Mouse (Mus musculus): ENCODE data around the gene Sdk2.

The Sdk2 gene

GRCm38 (mm10) chr11:113789101-113789500, 277.7 kb downstream of the Sdk2 start:
- no peak for DNase-seq (ENCODE audit: low spot score in 2 of 2)

- no peak for DNase-seq (ENCODE audit: low spot score in 2 of 2)
These were observed 278.6 kb downstream of the Sdk2 start for GRCm38 (mm10) chr11:113788183-113788789.

GRCm38 (mm10) chr11:113787432-113788182, 279.2 kb downstream of the Sdk2 start:
- DNase-seq (ENCODE audit: low spot score in 2 of 2), result no peak

GRCm38 (mm10) chr11:113787009-113787408, 279.8 kb downstream of the Sdk2 start:
- no peak for DNase-seq (ENCODE audit: low spot score in 2 of 2)

GRCm38 (mm10) chr11:113786395-113786794, 280.5 kb downstream of the Sdk2 start:
- DNase-seq (ENCODE audit: low spot score in 2 of 2), result no peak

GRCm38 (mm10) chr11:113785406-113786171, 281.3 kb downstream of the Sdk2 start:
- peak; percentile 35 to 57 for DNase-seq (ENCODE audit: low spot score in 2 of 2)

GRCm38 (mm10) chr11:113784656-113785396, 282.0 kb downstream of the Sdk2 start:
- no peak for DNase-seq (ENCODE audit: low spot score in 2 of 2)

- no peak for DNase-seq (ENCODE audit: low spot score in 2 of 2)
These were observed 284.4 kb downstream of the Sdk2 start for GRCm38 (mm10) chr11:113782496-113782895.

GRCm38 (mm10) chr11:113782006-113782405, 284.8 kb downstream of the Sdk2 start:
- DNase-seq (ENCODE audit: low spot score in 2 of 2), result no peak

- no peak for DNase-seq (ENCODE audit: low spot score in 2 of 2)
These were observed 287.2 kb downstream of the Sdk2 start for GRCm38 (mm10) chr11:113779680-113780041.

- DNase-seq (ENCODE audit: low spot score in 2 of 2), result no peak
These were observed 287.8 kb downstream of the Sdk2 start for GRCm38 (mm10) chr11:113778733-113779679.

- DNase-seq (ENCODE audit: low spot score in 2 of 2), result no peak
These were observed 288.9 kb downstream of the Sdk2 start for GRCm38 (mm10) chr11:113777878-113778464.

- no peak for DNase-seq (ENCODE audit: low spot score in 2 of 2)
These were observed 289.9 kb downstream of the Sdk2 start for GRCm38 (mm10) chr11:113776851-113777511.

- DNase-seq (ENCODE audit: low spot score in 2 of 2), result no peak
These were observed 292.1 kb downstream of the Sdk2 start for GRCm38 (mm10) chr11:113774773-113775172.

GRCm38 (mm10) chr11:113773191-113773590, 293.7 kb downstream of the Sdk2 start:
- DNase-seq (ENCODE audit: low spot score in 2 of 2), result no peak

GRCm38 (mm10) chr11:113771187-113771586, 295.7 kb downstream of the Sdk2 start:
- no peak for DNase-seq (ENCODE audit: low spot score in 2 of 2)

- DNase-seq (ENCODE audit: low spot score in 2 of 2), result no peak
These were observed 298.5 kb downstream of the Sdk2 start for GRCm38 (mm10) chr11:113768356-113768755.

GRCm38 (mm10) chr11:113767285-113767684, 299.6 kb downstream of the Sdk2 start:
- DNase-seq (ENCODE audit: low spot score in 2 of 2), result no peak

- DNase-seq (ENCODE audit: low spot score in 2 of 2), result no peak
These were observed 300.4 kb downstream of the Sdk2 start for GRCm38 (mm10) chr11:113766284-113766985.

All from right cerebral cortex, adult 2 months (tissue).